Mouse (Mus musculus) cortical plate, adult 2 months (tissue): ENCODE measurements around the gene Hsf2bp.

ENCODE experiments used
- CTCF ChIP-seq: fragments of 200-500 bp; IDR thresholded peaks from 2 replicates; pipeline ENCODE4 v1.5.1; 2011; ENCODE audit warnings: mild to moderate bottlenecking, control low read depth, low read length; ENCODE audit not compliant: insufficient read depth; ENCODE audit errors: extremely low read depth
- POLR2A ChIP-seq: fragments of 200-500 bp; IDR thresholded peaks from 2 replicates; pipeline ENCODE4 v1.6.1; 2011; ENCODE audit warnings: mild to moderate bottlenecking, low read length, control low read depth; ENCODE audit not compliant: insufficient read depth; ENCODE audit errors: extremely low read depth

DNA sequence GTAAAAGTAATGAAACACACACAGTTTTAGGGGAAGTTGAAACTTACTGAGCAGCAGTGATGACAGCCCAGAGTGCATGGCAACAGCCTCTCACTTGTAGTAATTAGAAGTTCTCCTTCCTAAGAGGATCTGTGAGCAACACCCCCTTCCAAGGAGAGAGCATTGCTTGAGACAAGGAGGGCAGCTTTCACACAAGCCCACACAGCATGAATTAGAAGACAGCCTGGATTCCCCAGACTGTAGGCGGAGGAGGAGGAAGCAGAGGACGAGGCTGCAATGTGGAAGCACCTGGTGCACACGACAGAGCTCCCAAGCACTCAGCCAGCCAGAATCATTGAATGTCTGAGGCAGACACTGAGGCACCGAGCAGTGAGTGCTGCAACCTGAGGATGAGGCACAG lies 39.8 kb downstream of the Hsf2bp start:
- TF ChIP-seq CTCF (no peak), POLR2A (no peak)
